Mouse (Mus musculus) CH12.LX (cell line): ENCODE results near the gene Tmem167b.

ENCODE experiments used
- CTCF ChIP-seq, 2 experiments: IDR thresholded peaks in 1 of 2; conservative IDR thresholded peaks in 1 of 2; 2 replicates each; pipeline ENCODE4 v1.5.1; 2011 to 2012; ENCODE audit warnings: low read depth in 2 of 2, low read length in 2 of 2, improper control_type of control experiment in 1 of 2, inconsistent platforms in 1 of 2, mild to moderate bottlenecking in 1 of 2, moderate library complexity in 1 of 2
- EP300 ChIP-seq: IDR thresholded peaks from 2 replicates; pipeline ENCODE4 v1.6.1; 2011; ENCODE audit warnings: low read length, improper control_type of control experiment
- GABPA ChIP-seq: IDR thresholded peaks from 2 replicates; pipeline ENCODE4 v1.6.1; 2012; ENCODE audit warnings: low read depth, low read length, improper control_type of control experiment, inconsistent platforms; ENCODE audit not compliant: insufficient replicate concordance
- MAFK ChIP-seq: IDR thresholded peaks from 2 replicates; pipeline ENCODE4 v1.6.1; 2011; ENCODE audit warnings: low read length, improper control_type of control experiment; ENCODE audit not compliant: insufficient replicate concordance
- MEF2A ChIP-seq: IDR thresholded peaks from 2 replicates; pipeline ENCODE4 v1.6.1; 2014; ENCODE audit warnings: low read depth, mild to moderate bottlenecking, inconsistent platforms, low read length, improper control_type of control experiment, borderline replicate concordance
- POLR2A ChIP-seq: IDR thresholded peaks from 2 replicates; pipeline ENCODE4 v1.6.1; 2011; ENCODE audit warnings: low read depth, mild to moderate bottlenecking, improper control_type of control experiment, low read length
- SIN3A ChIP-seq: IDR thresholded peaks from 2 replicates; pipeline ENCODE4 v1.6.1; 2012; ENCODE audit warnings: low read length, improper control_type of control experiment, inconsistent platforms
- SMC3 ChIP-seq: IDR thresholded peaks from 2 replicates; pipeline ENCODE4 v1.6.1; 2011; ENCODE audit warnings: low read depth, low read length, improper control_type of control experiment
- ZNF384 ChIP-seq: IDR thresholded peaks from 2 replicates; pipeline ENCODE4 v1.6.1; 2012; ENCODE audit warnings: low read depth, low read length, improper control_type of control experiment, inconsistent platforms

GRCm38 (mm10) chr3:108570813-108571212 lies 8.5 kb upstream of the Tmem167b start:
- TF ChIP-seq SMC3 (no peak), GABPA (no peak), POLR2A (no peak), EP300 (no peak), MAFK (no peak), CTCF (conservative IDR thresholded peaks at IDR 0.05 in 1 of 2, IDR thresholded peaks at IDR 0.05 in 1 of 2; ENCODE audit: low read depth in 2 of 2, low read length in 2 of 2) (no peak), MEF2A (no peak), SIN3A (no peak), ZNF384 (no peak)
